Mouse (Mus musculus) cerebellum, postnatal 10 days (tissue): ENCODE measurements around the gene Tcf19.
A peak's percentile ranks its signal among the peaks of the same experiment; 100 is the strongest.
"Not testable (repeated sequence)": the region's sequence is repeated elsewhere in the genome, so short reads cannot be mapped to it uniquely, and the experiment has no call there.

ENCODE experiments used
- DNase-seq, 2 experiments: peaks; one replicate each; pipeline ENCODE4 v3.0.0; 2021; ENCODE audit warnings: mixed read lengths in 2 of 2

Gene Tcf19

DNA sequence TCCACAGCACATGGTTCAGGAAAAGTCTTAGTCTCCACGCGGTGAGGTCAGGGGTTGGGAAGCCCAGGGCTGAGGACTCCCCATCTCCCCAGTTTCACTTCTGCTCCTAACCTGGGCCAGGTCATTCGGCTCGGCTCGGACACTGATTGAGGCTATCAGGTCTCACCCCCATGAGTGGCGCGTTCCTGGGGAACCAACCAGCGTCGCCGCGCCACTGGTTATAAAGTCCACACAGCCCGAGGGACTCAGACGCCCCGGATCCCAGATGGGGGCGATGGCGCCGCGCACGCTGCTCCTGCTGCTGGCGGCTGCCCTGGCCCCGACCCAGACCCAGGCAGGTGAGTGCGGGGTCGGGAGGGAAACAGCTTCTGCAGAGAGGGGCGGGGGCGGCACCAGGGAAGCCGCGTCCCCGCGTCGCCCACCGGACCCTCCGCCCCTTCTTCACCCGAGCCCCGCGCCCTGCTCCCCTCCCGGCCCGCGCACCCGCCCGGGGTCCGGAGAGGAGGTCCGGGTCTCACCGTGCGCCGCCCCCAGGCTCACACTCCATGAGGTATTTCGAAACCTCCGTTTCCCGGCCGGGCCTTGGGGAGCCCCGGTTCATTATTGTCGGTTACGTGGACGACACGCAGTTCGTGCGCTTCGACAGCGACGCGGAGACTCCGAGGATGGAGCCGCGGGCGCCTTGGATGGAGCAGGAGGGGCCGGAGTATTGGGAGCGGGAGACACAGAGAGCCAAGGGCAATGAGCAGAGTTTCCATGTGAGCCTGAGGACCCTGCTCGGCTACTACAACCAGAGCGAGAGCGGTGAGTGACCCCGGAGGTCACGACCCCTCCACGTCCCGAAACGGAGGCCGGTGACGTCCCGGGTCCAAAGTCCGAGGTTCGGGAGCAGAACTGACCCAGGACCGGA, 46.5 kb downstream of the Tcf19 start, which contains the start of gene H2-Q10:
Gene H2-Q10 (plus strand): TSS at position 248 of the 910 bp plus-strand sequence.
- DNase-seq, result peak; percentile 13 to 14

DNA sequence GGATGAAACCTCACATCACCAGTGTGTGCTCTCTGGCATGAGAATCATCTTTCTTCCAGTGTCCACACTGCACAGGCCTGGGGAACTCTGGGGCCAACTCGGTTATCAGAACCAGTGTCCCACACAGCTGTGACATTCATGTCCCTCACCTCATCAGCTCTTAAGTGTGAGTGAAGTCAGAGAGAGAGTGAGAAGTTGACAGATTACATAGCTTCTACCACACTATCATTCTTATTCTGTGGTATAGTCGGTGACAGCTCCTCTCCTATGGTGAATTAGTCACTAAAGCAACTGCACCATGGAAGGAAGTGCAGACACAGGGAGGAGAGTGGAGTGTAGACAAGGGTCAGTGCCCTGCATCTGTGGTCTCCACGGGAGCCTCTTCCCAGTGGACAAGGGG, 47.7 kb downstream of the Tcf19 start:
- not testable (repeated sequence) for DNase-seq

DNA sequence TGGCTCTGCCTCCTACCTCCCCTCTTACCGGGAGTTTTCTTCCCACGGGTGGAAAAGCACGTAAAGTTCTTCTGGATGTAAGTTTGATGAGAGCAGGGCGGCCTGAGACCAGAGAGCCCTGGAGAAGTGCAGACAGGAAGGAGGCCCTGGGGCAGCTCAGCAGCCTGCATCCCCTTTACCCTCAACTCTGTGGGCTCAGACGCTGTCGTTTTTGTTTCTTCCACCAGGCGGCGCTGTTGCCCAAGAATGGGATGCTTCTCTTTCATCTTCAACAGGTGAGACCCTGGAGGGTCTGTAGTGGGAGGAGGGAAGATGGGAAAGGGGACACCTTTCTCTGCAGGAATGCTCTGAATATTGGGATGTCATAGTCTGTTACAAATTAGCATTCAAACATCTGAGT, 51.0 kb downstream of the Tcf19 start:
- peak; percentile 40 to 54 for DNase-seq
